Mouse (Mus musculus) cortical plate, adult 2 months (tissue): ENCODE data around the gene Syngr1.

Source experiments
- CTCF ChIP-seq: fragments of 200-500 bp; IDR thresholded peaks from 2 replicates; pipeline ENCODE4 v1.5.1; 2011; ENCODE audit warnings: mild to moderate bottlenecking, control low read depth, low read length; ENCODE audit not compliant: insufficient read depth; ENCODE audit errors: extremely low read depth
- POLR2A ChIP-seq: fragments of 200-500 bp; IDR thresholded peaks from 2 replicates; pipeline ENCODE4 v1.6.1; 2011; ENCODE audit warnings: mild to moderate bottlenecking, low read length, control low read depth; ENCODE audit not compliant: insufficient read depth; ENCODE audit errors: extremely low read depth

- TF ChIP-seq POLR2A (no peak), CTCF (no peak)
Observed at GRCm38 (mm10) chr15:80143760-80144159, 52.6 kb downstream of the Syngr1 start.
